Mouse (Mus musculus) activated CD4-positive, CD25-positive, alpha-beta regulatory T cell (primary cell): Measurements from ENCODE around the gene Ddx39b. TPM values are rescaled to one million over a fixed set of nuclear protein-coding genes. Genes with fewer than 3 reads are reported as not detected.

ENCODE experiments used
- polyA plus RNA-seq, 2 experiments: library from polyadenylated mRNA; unstranded; fragments of 100-300 nt; shearing (Covaris generic); gene quantifications; one replicate each; pipeline ENCODE4 v1.2.1; 2017

Ddx39b gene
- polyA plus RNA-seq: 100 to 1,000 TPM; 227 to 243 TPM

DNA sequence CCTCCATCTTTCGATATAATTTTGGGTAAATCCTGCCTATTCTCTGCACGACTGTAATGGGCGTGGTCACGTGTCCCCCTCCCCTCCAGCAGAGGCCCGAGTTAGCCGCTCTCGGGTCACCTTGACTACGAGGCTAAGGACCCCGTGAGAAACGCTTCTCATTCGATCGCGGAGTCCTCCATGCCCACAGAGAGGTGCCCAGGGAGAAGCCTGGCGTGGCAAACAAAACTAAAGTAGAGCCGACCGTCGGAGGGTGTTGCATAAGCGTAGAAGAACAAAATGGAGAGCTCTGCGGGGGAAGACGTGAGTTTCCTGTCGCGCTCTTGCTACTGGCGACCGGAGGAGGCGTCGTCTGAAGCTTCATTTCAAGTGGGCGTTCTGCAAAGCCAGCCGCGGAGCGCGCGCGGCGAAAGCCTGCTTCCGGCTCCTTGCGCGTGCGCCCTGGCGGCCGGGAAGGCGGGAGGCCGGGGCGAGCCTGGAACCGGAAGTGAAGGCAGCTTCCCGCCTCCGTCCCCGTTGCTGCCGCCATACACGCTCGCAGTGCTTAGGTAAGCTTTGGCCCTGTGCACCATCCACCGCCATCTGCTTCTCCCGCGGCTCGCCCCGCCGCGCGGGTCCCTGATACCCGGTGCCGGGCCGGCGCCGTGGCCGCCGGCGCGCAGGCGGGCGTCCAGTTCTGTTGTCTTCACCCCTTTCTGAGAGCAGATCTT, at the start of gene Ddx39b:
TSS of gene Ddx39b (plus strand) at position 442 of the 710 bp plus-strand sequence.

GRCm38 (mm10) chr17:35193881-35194843, 47.4 kb upstream of the Ddx39b start, which contains the start of gene Ltb:
TSS of gene Ltb (plus strand) at chr17:35194439.

GRCm38 (mm10) chr17:35201787-35202186, 39.8 kb upstream of the Ddx39b start, which contains the start of gene Tnf:
TSS of gene Tnf (minus strand) at chr17:35202007.

DNA sequence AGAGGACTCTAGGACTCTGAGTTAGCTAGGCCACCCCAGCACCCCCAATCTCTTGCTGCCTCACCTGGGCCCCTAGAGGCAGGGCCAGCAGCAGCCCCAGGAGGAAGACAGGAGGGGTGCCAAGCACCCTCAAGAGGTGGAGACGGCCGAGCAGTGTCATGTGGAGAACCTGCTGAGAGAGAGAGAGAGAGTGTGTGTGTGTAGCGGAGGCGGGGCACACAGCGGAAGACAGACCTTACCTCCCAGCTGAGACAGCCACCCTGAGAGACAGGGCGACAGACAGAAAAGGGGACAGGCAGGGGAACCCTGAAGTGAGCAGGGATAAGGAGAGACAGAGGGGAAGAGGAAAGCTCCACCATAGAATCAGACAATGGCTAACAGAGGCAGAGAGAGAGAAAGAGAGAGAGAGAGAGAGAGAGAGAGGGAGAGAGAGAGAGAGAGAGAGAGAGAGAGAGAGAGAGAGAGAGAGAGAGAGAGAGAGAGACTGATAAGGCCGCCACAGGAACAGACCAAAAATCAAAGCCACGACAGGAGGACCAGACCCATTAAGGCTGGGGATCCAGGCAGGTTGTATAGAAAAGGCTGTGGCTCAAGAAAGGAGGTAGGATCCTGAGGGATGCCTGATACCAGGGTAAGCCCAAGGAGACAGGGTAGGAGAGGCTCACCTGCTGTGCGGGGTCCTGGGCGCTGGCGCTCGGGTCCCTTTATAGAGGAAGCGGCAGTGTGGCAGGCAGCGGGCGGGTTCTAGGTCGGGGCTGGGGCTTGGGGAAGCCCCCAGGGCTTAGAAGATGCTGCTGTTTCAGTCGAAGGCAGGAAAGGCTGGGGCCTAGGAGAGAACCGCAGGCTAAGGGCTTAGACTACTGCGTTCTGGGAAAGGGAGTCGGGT, 36.8 kb upstream of the Ddx39b start, which contains the start of gene Lta:
TSS of gene Lta (minus strand) at position 858 of the 886 bp plus-strand sequence.

GRCm38 (mm10) chr17:35220156-35220952, 21.2 kb upstream of the Ddx39b start, which contains the start of gene Gm16181:
TSS of gene Gm16181 (plus strand) at chr17:35220834.

GRCm38 (mm10) chr17:35233114-35233980, 8.2 kb upstream of the Ddx39b start, which contains the start of gene Atp6v1g2:
TSS of gene Atp6v1g2 (plus strand) at chr17:35233660.

GRCm38 (mm10) chr17:35235614-35236389, 5.7 kb upstream of the Ddx39b start, which contains the start of gene Nfkbil1:
TSS of gene Nfkbil1 (minus strand) at chr17:35235792.

GRCm38 (mm10) chr17:35262664-35263522, 21.3 kb downstream of the Ddx39b start, which contains the start of gene H2-D1:
TSS of gene H2-D1 (plus strand) at chr17:35262730.

Other genes with a start within 250 kb of the Ddx39b start
- 100 to 1,000 TPM; 126 to 153 TPM for gene Vars, start 240.8 kb upstream of the Ddx39b start, polyA plus RNA-seq
- gene Vwa7, start 225.2 kb upstream of the Ddx39b start, polyA plus RNA-seq: under 1 TPM in 1 of 2 experiments, not detected in 1; 0.52 TPM
- under 1 TPM; 0.36 to 0.48 TPM for gene Sapcd1, start 213.7 kb upstream of the Ddx39b start, polyA plus RNA-seq
- gene Msh5, start 195.0 kb upstream of the Ddx39b start, polyA plus RNA-seq: 1 to 10 TPM in 1 of 2 experiments, under 1 TPM in 1; 0.87 to 2.6 TPM
- 100 to 1,000 TPM; 647 to 661 TPM for gene Clic1, start 191.8 kb upstream of the Ddx39b start, polyA plus RNA-seq
- 1 to 10 TPM in 1 of 2 experiments, under 1 TPM in 1; 0.83 to 2.7 TPM for gene Ddah2, start 182.7 kb upstream of the Ddx39b start, polyA plus RNA-seq
- gene Ly6g6c, start 176.4 kb upstream of the Ddx39b start, polyA plus RNA-seq: not detected
- not detected for gene Mpig6b, start 175.6 kb upstream of the Ddx39b start, polyA plus RNA-seq
- gene Ly6g6e, start 164.8 kb upstream of the Ddx39b start, polyA plus RNA-seq: under 1 TPM in 1 of 2 experiments, not detected in 1; 0.15 TPM
- gene Ly6g6d, start 163.7 kb upstream of the Ddx39b start, polyA plus RNA-seq: not detected
- gene Ly6g6f, start 156.1 kb upstream of the Ddx39b start, polyA plus RNA-seq: under 1 TPM in 1 of 2 experiments, not detected in 1; 0.26 TPM
- 10 to 100 TPM; 59.7 to 60.5 TPM for gene Abhd16a, start 152.5 kb upstream of the Ddx39b start, polyA plus RNA-seq
- under 1 TPM in 1 of 2 experiments, not detected in 1; 0.36 TPM for gene Ly6g5c, start 133.5 kb upstream of the Ddx39b start, polyA plus RNA-seq
- gene Ly6g5b, start 126.3 kb upstream of the Ddx39b start, polyA plus RNA-seq: 1 to 10 TPM; 3.4 to 9.5 TPM
- 10 to 100 TPM; 53.8 to 59.4 TPM for gene Gpank1, start 120.3 kb upstream of the Ddx39b start, polyA plus RNA-seq
- gene Csnk2b, start 119.7 kb upstream of the Ddx39b start, polyA plus RNA-seq: 100 to 1,000 TPM; 351 to 388 TPM
- 1 to 10 TPM in 1 of 2 experiments, under 1 TPM in 1; 0.88 to 2.4 TPM for gene D17H6S53E, start 115.4 kb upstream of the Ddx39b start, polyA plus RNA-seq
- under 1 TPM; 0.28 to 0.37 TPM for gene Apom, start 109.7 kb upstream of the Ddx39b start, polyA plus RNA-seq
- 10 to 100 TPM; 61.6 to 63.2 TPM for gene Bag6, start 106.6 kb upstream of the Ddx39b start, polyA plus RNA-seq
- 10 to 100 TPM; 33.4 to 33.5 TPM for gene Prrc2a, start 76.8 kb upstream of the Ddx39b start, polyA plus RNA-seq
- gene Aif1, start 65.7 kb upstream of the Ddx39b start, polyA plus RNA-seq: 10 to 100 TPM in 1 of 2 experiments, 1 to 10 TPM in 1; 5.5 to 18.3 TPM
- 10 to 100 TPM in 1 of 2 experiments, 1 to 10 TPM in 1; 8.9 to 14.6 TPM for gene Lst1, start 53.3 kb upstream of the Ddx39b start, polyA plus RNA-seq
- 1,000 to 10,000 TPM; 1,461 to 1,672 TPM for gene Ltb, start 47.3 kb upstream of the Ddx39b start, polyA plus RNA-seq
- 10 to 100 TPM; 27.9 to 30.5 TPM for gene Tnf, start 39.7 kb upstream of the Ddx39b start, polyA plus RNA-seq
- gene Lta, start 36.4 kb upstream of the Ddx39b start, polyA plus RNA-seq: 100 to 1,000 TPM in 1 of 2 experiments, 10 to 100 TPM in 1; 94.1 to 110 TPM
- 1 to 10 TPM in 1 of 2 experiments, not detected in 1; 1.2 TPM for gene Gm16181, start 20.9 kb upstream of the Ddx39b start, polyA plus RNA-seq
- gene Atp6v1g2, start 8.1 kb upstream of the Ddx39b start, polyA plus RNA-seq: 1 to 10 TPM; 4.2 to 9.7 TPM
- gene Nfkbil1, start 6.0 kb upstream of the Ddx39b start, polyA plus RNA-seq: 10 to 100 TPM; 20.6 to 22.5 TPM
- 1,000 to 10,000 TPM; 4,556 to 6,565 TPM for gene H2-D1, start 21.0 kb downstream of the Ddx39b start, polyA plus RNA-seq
- under 1 TPM in 1 of 2 experiments, not detected in 1; 0.64 TPM for gene H2-Q1, start 78.7 kb downstream of the Ddx39b start, polyA plus RNA-seq
- gene H2-Q2, start 100.5 kb downstream of the Ddx39b start, polyA plus RNA-seq: 10 to 100 TPM; 10.9 to 18.5 TPM
- 10 to 100 TPM; 45.4 to 61.9 TPM for gene H2-Q4, start 137.9 kb downstream of the Ddx39b start, polyA plus RNA-seq
- gene H2-Q6, start 183.1 kb downstream of the Ddx39b start, polyA plus RNA-seq: 100 to 1,000 TPM; 448 to 693 TPM
- gene H2-Q7, start 197.4 kb downstream of the Ddx39b start, polyA plus RNA-seq: 1,000 to 10,000 TPM; 1,586 to 2,503 TPM
- gene H2-Q10, start 228.3 kb downstream of the Ddx39b start, polyA plus RNA-seq: 10 to 100 TPM; 13.2 to 21.8 TPM